Mouse (Mus musculus): ENCODE measurements at regions not wholly inside any gene's neighbourhood (a gene's known extent, or its start where the extent isn't known, plus 50 kb on each side); places are given as distances from the start of the nearest gene placed in this dataset.

- 29% methylated on average over 20 of the region's 20 CpGs for WGBS
- H3K9me3 ChIP-seq (replicated peaks) = no peaks in the 10 kb centered on the region
- H3K4me3 ChIP-seq = peak overlapping the region; percentile 38
- no peaks in the 10 kb centered on the region for H3K36me3 ChIP-seq
- peak; percentile 74 for DNase-seq (ENCODE audit: low spot score)
- peaks cover 22% of the 10 kb centered on the region for H3K4me1 ChIP-seq
- H3K27ac ChIP-seq = peak overlapping the region; percentile 30; the same call in 1 of the 2 replicates
- H3K27me3 ChIP-seq (ENCODE audit: low read depth, poor library complexity, severe bottlenecking) = no peaks in the 10 kb centered on the region
These were observed 53.9 kb upstream of the Ptch1 start for GRCm38 (mm10) chr13:63627184-63627893.

- peak overlapping the region; percentile 38 for H3K4me3 ChIP-seq
- no peaks in the 10 kb centered on the region for H3K36me3 ChIP-seq
- no peaks in the 10 kb centered on the region for H3K27me3 ChIP-seq (ENCODE audit: low read depth, poor library complexity, severe bottlenecking)
- 87% methylated on average over 4 of the region's 4 CpGs for WGBS
- peak overlapping the region; percentile 30; the same call in 1 of the 2 replicates for H3K27ac ChIP-seq
- DNase-seq (ENCODE audit: low spot score) = no peak
- H3K4me1 ChIP-seq = peaks cover 27% of the 10 kb centered on the region
- no peaks in the 10 kb centered on the region for H3K9me3 ChIP-seq (replicated peaks)
These were observed 54.5 kb upstream of the Ptch1 start for GRCm38 (mm10) chr13:63627894-63628287.

- Histone ChIP-seq H3K4me3 (no peak overlapping the region), H3K4me1 (peaks cover 27% of the 10 kb centered on the region), H3K27ac (no peak overlapping the region), H3K36me3 (no peaks in the 10 kb centered on the region), H3K27me3 (ENCODE audit: low read depth, poor library complexity, severe bottlenecking) (no peaks in the 10 kb centered on the region), H3K9me3 (replicated peaks) (no peaks in the 10 kb centered on the region)
- DNase-seq (ENCODE audit: low spot score) = no peak
- 39% methylated on average over 5 of the region's 5 CpGs for WGBS
These were observed 58.5 kb upstream of the Ptch1 start for GRCm38 (mm10) chr13:63631771-63632347.

- Histone ChIP-seq H3K4me1 (peaks cover 18% of the 10 kb centered on the region), H3K27me3 (ENCODE audit: low read depth, poor library complexity, severe bottlenecking) (no peaks in the 10 kb centered on the region), H3K4me3 (no peak overlapping the region), H3K27ac (no peak overlapping the region), H3K9me3 (replicated peaks) (no peaks in the 10 kb centered on the region), H3K36me3 (no peaks in the 10 kb centered on the region)
- no peak for DNase-seq (ENCODE audit: low spot score)
- WGBS = 79% methylated on average over 2 of the region's 2 CpGs
These were observed 60.9 kb upstream of the Ptch1 start for GRCm38 (mm10) chr13:63634294-63634693.

- H3K36me3 ChIP-seq = no peaks in the 10 kb centered on the region
- peak; percentile 55 for DNase-seq (ENCODE audit: low spot score)
- H3K27me3 ChIP-seq (ENCODE audit: low read depth, poor library complexity, severe bottlenecking) = no peaks in the 10 kb centered on the region
- peak overlapping the region; percentile 71 for H3K27ac ChIP-seq
- H3K9me3 ChIP-seq (replicated peaks) = no peaks in the 10 kb centered on the region
- WGBS = 28% methylated on average over 12 of the region's 12 CpGs
- peaks cover 26% of the 10 kb centered on the region for H3K4me1 ChIP-seq
- H3K4me3 ChIP-seq = no peak overlapping the region
These were observed 68.3 kb upstream of the Ptch1 start for GRCm38 (mm10) chr13:63641649-63642226.

- H3K27ac ChIP-seq = peak overlapping the region; percentile 71
- peak; percentile 59 for DNase-seq (ENCODE audit: low spot score)
These were observed 69.2 kb upstream of the Ptch1 start for GRCm38 (mm10) chr13:63642617-63643016.

GRCm38 (mm10) chr13:63643394-63643793 is 70.0 kb upstream of the Ptch1 start:
- Histone ChIP-seq H3K4me1 (peaks cover 26% of the 10 kb centered on the region), H3K4me3 (no peak overlapping the region), H3K27ac (peak overlapping the region; percentile 61), H3K9me3 (replicated peaks) (no peaks in the 10 kb centered on the region), H3K36me3 (no peaks in the 10 kb centered on the region), H3K27me3 (ENCODE audit: low read depth, poor library complexity, severe bottlenecking) (no peaks in the 10 kb centered on the region)
- 65% methylated on average over 2 of the region's 2 CpGs for WGBS
- DNase-seq (ENCODE audit: low spot score) = no peak

More at GRCm38 (mm10) chr13:63642617-63643016, 69.2 kb upstream of the Ptch1 start:
- Histone ChIP-seq H3K4me3 (no peak overlapping the region), H3K36me3 (no peaks in the 10 kb centered on the region), H3K9me3 (replicated peaks) (no peaks in the 10 kb centered on the region), H3K27me3 (ENCODE audit: low read depth, poor library complexity, severe bottlenecking) (no peaks in the 10 kb centered on the region), H3K4me1 (peaks cover 26% of the 10 kb centered on the region)
- WGBS = 62% methylated on average over 5 of the region's 5 CpGs

- no peaks in the 10 kb centered on the region for H3K36me3 ChIP-seq
- H3K4me1 ChIP-seq = peaks cover 26% of the 10 kb centered on the region
- no peaks in the 10 kb centered on the region for H3K27me3 ChIP-seq (ENCODE audit: low read depth, poor library complexity, severe bottlenecking)
- H3K9me3 ChIP-seq (replicated peaks) = no peaks in the 10 kb centered on the region
- H3K4me3 ChIP-seq = no peak overlapping the region
- H3K27ac ChIP-seq = no peak overlapping the region
- 97% methylated on average over 5 of the region's 5 CpGs for WGBS
- DNase-seq (ENCODE audit: low spot score) = no peak
These were observed 70.9 kb upstream of the Ptch1 start for GRCm38 (mm10) chr13:63644308-63644707.

GRCm38 (mm10) chr13:63649058-63649647 is 75.8 kb upstream of the Ptch1 start:
- Histone ChIP-seq H3K27ac (no peak overlapping the region), H3K27me3 (ENCODE audit: low read depth, poor library complexity, severe bottlenecking) (no peaks in the 10 kb centered on the region), H3K4me1 (0 out of 2 replicates have a peak, but pooled peaks cover 2% of the 10 kb centered on the region), H3K4me3 (no peak overlapping the region), H3K36me3 (no peaks in the 10 kb centered on the region), H3K9me3 (replicated peaks) (no peaks in the 10 kb centered on the region)
- 84% methylated on average over 3 of the region's 3 CpGs for WGBS
- DNase-seq (ENCODE audit: low spot score) = no peak

- 92% methylated on average over 6 of the region's 6 CpGs for WGBS
- H3K27me3 ChIP-seq (ENCODE audit: low read depth, poor library complexity, severe bottlenecking) = no peaks in the 10 kb centered on the region
- H3K4me1 ChIP-seq = peaks cover 7% of the 10 kb centered on the region
- no peak overlapping the region for H3K27ac ChIP-seq
- H3K36me3 ChIP-seq = no peaks in the 10 kb centered on the region
- H3K4me3 ChIP-seq = no peak overlapping the region
- H3K9me3 ChIP-seq (replicated peaks) = no peaks in the 10 kb centered on the region
- no peak for DNase-seq (ENCODE audit: low spot score)
These were observed 81.1 kb upstream of the Ptch1 start for GRCm38 (mm10) chr13:63654514-63654913.

- Histone ChIP-seq H3K9me3 (replicated peaks) (no peaks in the 10 kb centered on the region), H3K4me3 (no peak overlapping the region), H3K27me3 (ENCODE audit: low read depth, poor library complexity, severe bottlenecking) (no peaks in the 10 kb centered on the region), H3K27ac (no peak overlapping the region), H3K36me3 (no peaks in the 10 kb centered on the region), H3K4me1 (peaks cover 5% of the 10 kb centered on the region)
- WGBS = 88% methylated on average over 8 of the region's 8 CpGs
- no peak for DNase-seq (ENCODE audit: low spot score)
These were observed 83.7 kb upstream of the Ptch1 start for GRCm38 (mm10) chr13:63657115-63657514.

- no peak overlapping the region for H3K4me3 ChIP-seq
- peaks cover 5% of the 10 kb centered on the region for H3K4me1 ChIP-seq
- DNase-seq (ENCODE audit: low spot score) = no peak
- no peaks in the 10 kb centered on the region for H3K27me3 ChIP-seq (ENCODE audit: low read depth, poor library complexity, severe bottlenecking)
- no peak overlapping the region for H3K27ac ChIP-seq
- H3K36me3 ChIP-seq = no peaks in the 10 kb centered on the region
- 91% methylated on average over 7 of the region's 7 CpGs for WGBS
- H3K9me3 ChIP-seq (replicated peaks) = no peaks in the 10 kb centered on the region
These were observed 86.0 kb upstream of the Ptch1 start for GRCm38 (mm10) chr13:63659412-63659811.

- Histone ChIP-seq H3K4me3 (no peak overlapping the region), H3K36me3 (no peaks in the 10 kb centered on the region), H3K4me1 (peaks cover 5% of the 10 kb centered on the region), H3K27ac (no peak overlapping the region), H3K9me3 (replicated peaks) (no peaks in the 10 kb centered on the region), H3K27me3 (ENCODE audit: low read depth, poor library complexity, severe bottlenecking) (no peaks in the 10 kb centered on the region)
- no peak for DNase-seq (ENCODE audit: low spot score)
- 92% methylated on average over 4 of the region's 4 CpGs for WGBS
These were observed 87.0 kb upstream of the Ptch1 start for GRCm38 (mm10) chr13:63660431-63660830.
